Mouse (Mus musculus): ENCODE data around the gene Dcaf12l2.

Gene Dcaf12l2

DNA sequence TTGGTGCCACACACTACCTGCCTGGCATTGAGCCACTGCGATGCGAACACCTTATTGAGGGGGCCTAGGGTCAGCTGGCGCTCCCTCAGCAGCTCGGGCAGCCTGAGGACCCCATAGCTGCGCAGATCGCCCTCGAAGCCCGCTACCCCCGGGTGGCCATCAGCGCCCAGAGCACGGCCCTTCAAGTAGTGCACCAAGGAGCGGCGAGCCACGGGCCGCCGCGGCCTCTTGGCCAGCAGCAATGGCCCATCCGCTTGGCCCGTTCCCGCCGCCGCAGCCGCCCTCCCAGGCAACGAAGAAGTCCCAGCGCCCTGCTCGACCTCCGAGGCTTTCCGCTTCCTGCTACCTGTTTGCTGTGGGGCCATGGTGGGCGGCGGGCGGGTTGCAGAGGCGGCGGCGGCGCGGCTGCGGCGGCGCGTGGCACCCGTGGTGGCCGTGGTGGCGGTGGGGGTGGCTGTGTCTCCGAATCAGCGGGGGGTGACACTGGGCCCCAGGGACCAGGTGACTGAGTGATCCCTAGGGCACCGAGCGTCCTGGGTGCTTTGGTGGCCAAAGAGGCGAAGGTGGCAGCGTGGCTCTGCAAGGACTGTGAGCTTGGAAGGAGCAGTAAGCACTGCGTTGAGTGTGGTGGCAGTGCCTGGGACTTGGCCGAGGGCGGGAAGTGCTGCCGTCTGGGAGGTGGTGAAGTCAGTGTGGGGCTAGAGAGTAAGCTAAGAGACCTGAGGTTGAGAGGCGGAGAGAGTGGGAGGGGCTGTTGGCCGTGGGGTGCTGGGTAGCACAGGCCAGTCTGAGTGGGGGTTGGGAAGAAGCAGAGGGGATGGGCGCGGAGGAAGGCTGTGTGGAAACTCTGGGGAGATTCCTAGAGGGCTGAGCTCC lies at the start of gene Dcaf12l2:
TSS of gene Dcaf12l2 (minus strand) at position 697 of the 876 bp plus-strand sequence.
- in situ Hi-C loops (cut with MseI, MboI): no loop called here

- in situ Hi-C loops (cut with MseI, MboI): no loop called here
Measured at GRCm38 (mm10) chrX:44367280-44367645, 879 bp downstream of the Dcaf12l2 start.
